Mouse (Mus musculus) testis, postnatal 14 days (tissue): ENCODE measurements at regions not wholly inside any gene's neighbourhood (a gene's known extent, or its start where the extent isn't known, plus 50 kb on each side); places are given as distances from the start of the nearest gene placed in this dataset.
"Not testable (repeated sequence)": the region's sequence is repeated elsewhere in the genome, so short reads cannot be mapped to it uniquely, and the experiment has no call there.

Experiments used
- DNase-seq: peaks from one replicate; pipeline ENCODE4 v3.0.0; 2021; ENCODE audit warnings: low spot score

- DNase-seq: no peak
These were observed 924.3 kb downstream of the Poteg start for GRCm38 (mm10) chr8:28371752-28372151.

DNA sequence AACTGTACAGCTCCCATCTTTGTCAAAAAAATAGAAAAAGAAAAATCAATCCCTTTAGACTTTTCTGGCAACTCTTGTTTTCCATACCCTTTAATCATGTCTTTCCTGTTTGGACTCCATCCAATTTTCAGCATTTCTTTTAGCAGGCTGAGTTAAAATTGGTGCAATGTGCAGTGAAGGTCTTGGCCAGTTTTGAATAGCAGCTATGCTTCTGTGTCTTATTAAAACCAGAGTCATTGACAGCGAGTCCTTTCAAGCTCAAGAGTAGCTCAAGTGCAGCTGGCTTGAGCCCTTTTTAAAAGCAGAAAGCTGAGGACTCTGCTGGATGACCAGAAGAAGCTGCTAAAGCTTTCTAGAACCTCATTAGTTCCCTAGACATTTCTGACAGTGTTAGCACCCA, 952.7 kb downstream of the Poteg start:
- no peak for DNase-seq

GRCm38 (mm10) chr8:28427544-28428135, 980.2 kb downstream of the Poteg start:
- DNase-seq: no peak

DNA sequence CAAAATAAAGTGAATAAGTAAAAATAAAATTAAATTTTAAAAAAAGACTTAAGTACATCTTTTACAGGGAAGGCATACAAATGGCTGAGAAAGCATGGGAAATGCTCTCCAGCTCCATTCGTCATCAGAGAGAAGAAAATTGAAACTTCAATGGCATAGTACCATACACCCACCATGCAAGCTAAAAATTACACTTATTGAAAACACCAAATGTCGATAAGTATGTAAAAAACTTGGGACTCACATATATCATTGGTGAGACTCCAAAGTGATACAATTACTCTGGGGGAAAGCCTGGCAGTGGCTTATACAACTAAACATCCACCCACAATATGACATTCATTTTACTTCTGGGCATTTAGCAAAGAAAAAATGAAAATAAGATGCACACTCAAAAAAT, 1025.7 kb downstream of the Poteg start:
- DNase-seq: no peak

- no peak for DNase-seq
These were observed 1040.4 kb downstream of the Poteg start for GRCm38 (mm10) chr8:28487913-28488312.

DNA sequence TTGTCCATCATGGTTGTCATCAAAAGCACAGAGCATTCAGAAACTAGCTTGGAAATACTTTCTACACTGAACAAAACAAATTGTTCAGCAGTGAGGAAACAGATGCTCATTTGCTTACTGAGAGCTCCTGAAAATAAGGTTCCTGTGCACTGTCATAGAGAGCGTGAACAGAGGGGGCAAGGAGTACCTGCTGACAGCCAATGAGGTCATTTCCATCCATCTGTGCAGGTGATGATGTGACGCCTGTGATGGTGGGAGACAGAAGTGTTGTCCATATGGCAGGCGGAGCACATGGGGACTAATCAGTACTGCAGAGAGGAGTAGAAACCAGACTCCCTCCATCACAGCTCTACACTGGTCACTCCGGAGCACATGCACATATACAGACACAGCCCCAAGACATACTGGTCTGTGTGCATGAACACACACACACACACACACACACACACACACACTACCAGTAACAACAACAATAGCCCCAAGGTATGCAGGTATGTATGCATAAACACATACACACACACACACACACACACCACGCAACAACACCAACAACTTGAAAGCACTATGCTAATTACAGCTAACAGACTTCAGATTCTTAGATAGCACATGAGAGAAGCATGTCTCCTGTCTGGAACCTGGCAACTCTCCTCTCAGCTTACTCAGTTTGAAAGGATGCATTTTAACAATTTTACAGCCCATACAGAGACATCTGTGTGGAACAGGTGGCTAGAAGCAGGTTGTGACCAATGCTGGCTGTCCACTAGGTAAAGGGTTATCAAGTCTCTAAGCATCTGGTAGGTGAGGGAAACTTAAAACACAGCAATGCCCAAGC, 1056.2 kb downstream of the Poteg start:
- DNase-seq: no peak

- not testable (repeated sequence) for DNase-seq
These were observed 1076.0 kb downstream of the Poteg start for GRCm38 (mm10) chr8:28523506-28523905.

DNA sequence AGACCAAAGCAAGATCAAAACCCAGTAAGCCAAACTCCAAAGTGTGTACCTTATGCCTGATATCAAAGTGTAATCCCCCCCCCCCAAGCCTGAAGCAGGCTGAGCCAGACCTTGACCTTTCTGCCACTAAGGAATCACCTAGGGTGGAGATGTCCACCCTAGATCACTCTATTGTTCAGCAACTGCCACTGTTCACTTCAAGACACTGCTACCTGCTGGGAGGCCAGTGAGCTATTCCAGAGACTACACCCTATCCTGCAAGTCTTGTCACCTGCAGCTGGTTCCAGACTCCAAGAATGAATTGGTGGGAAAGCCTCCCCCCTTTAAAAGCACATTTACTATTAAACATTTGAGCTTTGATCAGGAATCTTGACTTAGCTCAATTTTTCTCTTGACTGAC, 1099.8 kb downstream of the Poteg start:
- DNase-seq: no peak

GRCm38 (mm10) chr8:28559881-28560280, 1112.4 kb downstream of the Poteg start:
- no peak for DNase-seq

GRCm38 (mm10) chr8:28579250-28579651, 1131.8 kb downstream of the Poteg start:
- DNase-seq: no peak

- no peak for DNase-seq
These were observed 1133.4 kb downstream of the Poteg start for GRCm38 (mm10) chr8:28580821-28581220.

DNA sequence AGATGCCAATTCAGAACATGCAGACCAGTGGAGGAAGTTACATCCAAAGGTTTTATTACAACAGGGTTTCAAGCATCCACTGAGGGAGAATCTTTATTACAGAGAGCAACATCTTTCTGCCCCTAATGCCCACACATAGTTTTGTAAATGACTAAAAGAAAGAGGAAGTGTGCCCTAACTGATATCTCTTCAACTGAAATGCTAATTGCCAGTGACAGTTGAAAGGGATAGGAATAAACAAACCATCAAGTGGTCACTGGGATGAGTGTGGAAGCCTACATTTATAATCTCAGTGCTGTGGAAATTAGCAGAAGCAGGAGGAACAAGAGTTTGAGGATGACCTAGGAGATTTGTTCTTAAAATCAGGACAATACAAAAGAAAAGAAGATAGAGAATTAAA, 1142.5 kb downstream of the Poteg start:
- no peak for DNase-seq

GRCm38 (mm10) chr8:28593238-28593637, 1145.8 kb downstream of the Poteg start:
- DNase-seq: no peak

- no peak for DNase-seq
These were observed 1146.7 kb downstream of the Poteg start for GRCm38 (mm10) chr8:28594191-28594590.

DNA sequence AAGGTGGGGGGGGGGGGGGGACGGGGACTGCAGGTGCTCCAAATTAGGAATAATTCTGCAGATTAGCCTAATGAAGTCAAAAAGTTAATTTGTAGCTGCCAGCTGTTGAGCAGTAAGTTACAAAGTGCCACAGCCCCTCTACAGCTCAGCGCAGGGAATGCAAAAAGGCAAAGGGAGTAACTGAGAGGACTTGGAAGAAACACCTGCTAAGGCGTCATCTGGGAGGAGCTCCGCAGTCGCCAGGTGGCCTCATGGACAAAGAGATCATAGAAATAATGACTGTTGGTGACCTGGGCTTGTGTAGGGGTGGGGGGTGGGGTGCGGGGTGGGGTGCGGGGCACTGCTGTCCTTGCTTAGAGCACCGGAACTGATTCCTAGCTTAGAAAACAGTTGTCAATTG, 1147.1 kb downstream of the Poteg start:
- peak; percentile 15 for DNase-seq

- no peak for DNase-seq
These were observed 1148.4 kb downstream of the Poteg start for GRCm38 (mm10) chr8:28595880-28596279.
